Mouse (Mus musculus): Measurements from ENCODE around the gene Abca1.

DNA sequence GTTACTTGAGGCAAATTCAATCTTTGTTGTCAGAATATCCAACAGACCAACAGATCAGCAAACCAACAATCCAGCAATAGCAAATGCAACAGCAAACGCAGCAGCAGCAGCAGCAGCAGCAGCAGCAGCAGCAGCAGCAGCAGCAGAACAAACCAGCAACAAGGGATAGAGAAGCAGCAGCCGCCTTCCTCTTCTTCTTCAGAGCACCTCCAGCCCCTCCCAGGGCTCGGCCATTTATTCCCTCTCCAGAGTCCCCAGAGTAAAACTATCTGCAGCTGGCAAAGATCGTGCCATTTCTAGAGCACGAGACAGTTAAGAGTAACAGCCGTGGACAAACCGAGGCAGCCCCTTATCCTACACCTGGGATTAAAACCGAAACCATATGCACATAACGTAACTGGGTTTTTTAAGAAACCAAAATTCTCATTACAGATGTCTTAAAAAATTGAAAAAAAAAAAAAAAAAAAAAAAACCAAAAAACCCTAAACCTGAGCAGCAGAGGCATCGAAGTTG, 19.7 kb upstream of the Abca1 start:
- TF ChIP-seq MAFK (IDR thresholded peaks at IDR 0.05; ENCODE audit: insufficient read depth, low read depth, low read length) (no peak), ZC3H11A (IDR thresholded peaks at IDR 0.05; ENCODE audit: borderline replicate concordance, low read depth, low read length) (no peak)

Data from ES-E14 (cell line).